Mouse (Mus musculus) embryonic facial prominence, embryonic 10.5 days (tissue): ENCODE results near the gene Tns3. TPM values are rescaled to one million over a fixed set of nuclear protein-coding genes. Genes with fewer than 3 reads are reported as not detected.

Experiments used
- DNase-seq: peaks from one replicate; pipeline ENCODE4 v3.0.0-alpha.2; 2017; ENCODE audit warnings: low spot score
- H3K27ac ChIP-seq: fragments of 300-500 bp; sonication (generic); replicated peaks from 2 replicates; pipeline ENCODE4 v1.5.1; 2016; ENCODE audit warnings: mild to moderate bottlenecking
- H3K27me3 ChIP-seq: fragments of 300-500 bp; sonication (generic); replicated peaks from 2 replicates; pipeline ENCODE4 v1.6.1; 2016; ENCODE audit warnings: low read depth, mild to moderate bottlenecking; ENCODE audit not compliant: poor library complexity, severe bottlenecking
- H3K36me3 ChIP-seq: fragments of 300-500 bp; sonication (generic); replicated peaks from 2 replicates; pipeline ENCODE4 v1.6.1; 2016; ENCODE audit warnings: mild to moderate bottlenecking, moderate library complexity
- H3K4me1 ChIP-seq: fragments of 300-500 bp; sonication (generic); 2 replicates; pipeline ENCODE4 v1.6.1; 2016
- H3K4me3 ChIP-seq: fragments of 300-500 bp; sonication (generic); 2 replicates; pipeline ENCODE4 v1.5.1; 2016; ENCODE audit warnings: mild to moderate bottlenecking, moderate library complexity
- H3K9me3 ChIP-seq: fragments of 300-500 bp; sonication (generic); 2 replicates; pipeline ENCODE4 v1.6.1; 2016; ENCODE audit warnings: mild to moderate bottlenecking
- WGBS: fragments of 180-500 bp; shearing (Covaris S2); methylation state at CpG from one replicate; pipeline ENCODE4 v1.1.7; 2016; 5-methylcytosine and 5-hydroxymethylcytosine counted together
- polyA plus RNA-seq: library from polyadenylated mRNA; unstranded; fragments of >200 nt; fragmentation: Nextera tagmentation; extraction: Ambion mirVana; gene quantifications from 2 replicates; pipeline ENCODE4 v1.2.1, GENCODE M21; 2016

Tns3 gene
- polyA plus RNA-seq, 1 experiment from 2014 or later: 23.4 TPM

- H3K4me1 ChIP-seq: no peaks in the 10 kb centered on the region
Observed at GRCm38 (mm10) chr11:8513359-8514253, 150.7 kb downstream of the Tns3 start.

GRCm38 (mm10) chr11:8510294-8510693 is 154.0 kb downstream of the Tns3 start:
- H3K36me3 ChIP-seq: peaks cover 99% of the 10 kb centered on the region
- no peak for DNase-seq

More at GRCm38 (mm10) chr11:8513359-8514253, 150.7 kb downstream of the Tns3 start:
- no peaks in the 10 kb centered on the region for H3K9me3 ChIP-seq
- no peaks in the 10 kb centered on the region for H3K27me3 ChIP-seq
- 81% methylated on average over 7 of the region's 7 CpGs for WGBS
- no peak for DNase-seq
- no peak overlapping the region for H3K27ac ChIP-seq
- no peak overlapping the region for H3K4me3 ChIP-seq
- peaks cover 99% of the 10 kb centered on the region for H3K36me3 ChIP-seq

GRCm38 (mm10) chr11:8509614-8510013 is 154.7 kb downstream of the Tns3 start:
- Histone ChIP-seq H3K27ac (no peak overlapping the region), H3K36me3 (peaks cover 99% of the 10 kb centered on the region), H3K4me3 (no peak overlapping the region), H3K4me1 (no peaks in the 10 kb centered on the region), H3K9me3 (no peaks in the 10 kb centered on the region), H3K27me3 (no peaks in the 10 kb centered on the region)
- 87% methylated on average over 7 of the region's 7 CpGs for WGBS
- DNase-seq: no peak

More at GRCm38 (mm10) chr11:8510294-8510693, 154.0 kb downstream of the Tns3 start:
- Histone ChIP-seq H3K4me1 (no peaks in the 10 kb centered on the region), H3K27ac (no peak overlapping the region), H3K27me3 (no peaks in the 10 kb centered on the region), H3K4me3 (no peak overlapping the region), H3K9me3 (no peaks in the 10 kb centered on the region)
- WGBS: 89% methylated on average over 2 of the region's 2 CpGs

- DNase-seq: peak; percentile 48
- Histone ChIP-seq H3K4me1 (peaks cover 15% of the 10 kb centered on the region), H3K27me3 (no peaks in the 10 kb centered on the region), H3K9me3 (no peaks in the 10 kb centered on the region), H3K36me3 (peaks cover 87% of the 10 kb centered on the region), H3K4me3 (no peak overlapping the region), H3K27ac (no peak overlapping the region)
- WGBS: 24% methylated on average over 11 of the region's 11 CpGs
Observed at GRCm38 (mm10) chr11:8503735-8504134, 160.6 kb downstream of the Tns3 start.

- Histone ChIP-seq H3K4me1 (peaks cover 33% of the 10 kb centered on the region), H3K4me3 (no peak overlapping the region), H3K27me3 (no peaks in the 10 kb centered on the region), H3K9me3 (no peaks in the 10 kb centered on the region), H3K36me3 (peaks cover 64% of the 10 kb centered on the region), H3K27ac (no peak overlapping the region)
- 93% methylated on average over 6 of the region's 6 CpGs for WGBS
- no peak for DNase-seq
Observed at GRCm38 (mm10) chr11:8500855-8501254, 163.5 kb downstream of the Tns3 start.

- Histone ChIP-seq H3K27me3 (no peaks in the 10 kb centered on the region), H3K9me3 (no peaks in the 10 kb centered on the region), H3K4me1 (peaks cover 19% of the 10 kb centered on the region), H3K4me3 (no peak overlapping the region), H3K36me3 (peaks cover 54% of the 10 kb centered on the region), H3K27ac (peak overlapping the region; percentile 40)
- WGBS: 85% methylated on average over 6 of the region's 6 CpGs
- no peak for DNase-seq
Observed at GRCm38 (mm10) chr11:8497136-8497535, 167.2 kb downstream of the Tns3 start.

GRCm38 (mm10) chr11:8496686-8497085 is 167.6 kb downstream of the Tns3 start:
- Histone ChIP-seq H3K4me3 (no peak overlapping the region), H3K4me1 (peaks cover 19% of the 10 kb centered on the region), H3K9me3 (no peaks in the 10 kb centered on the region), H3K27ac (peak overlapping the region; percentile 40), H3K27me3 (no peaks in the 10 kb centered on the region), H3K36me3 (peaks cover 54% of the 10 kb centered on the region)
- DNase-seq: no peak
- WGBS: 69% methylated on average over 5 of the region's 5 CpGs

GRCm38 (mm10) chr11:8495801-8496200 is 168.5 kb downstream of the Tns3 start:
- no peaks in the 10 kb centered on the region for H3K9me3 ChIP-seq
- WGBS: 91% methylated on average over 7 of the region's 7 CpGs
- no peak for DNase-seq
- H3K4me1 ChIP-seq: peaks cover 19% of the 10 kb centered on the region
- H3K36me3 ChIP-seq: peaks cover 57% of the 10 kb centered on the region
- H3K27ac ChIP-seq: no peak overlapping the region
- no peaks in the 10 kb centered on the region for H3K27me3 ChIP-seq
- H3K4me3 ChIP-seq: no peak overlapping the region

- WGBS: 86% methylated on average over 8 of the region's 8 CpGs
Observed at GRCm38 (mm10) chr11:8495036-8495435, 169.3 kb downstream of the Tns3 start.

GRCm38 (mm10) chr11:8493931-8494490 is 170.3 kb downstream of the Tns3 start:
- Histone ChIP-seq H3K27ac (no peak overlapping the region), H3K9me3 (no peaks in the 10 kb centered on the region), H3K27me3 (no peaks in the 10 kb centered on the region), H3K4me3 (no peak overlapping the region), H3K36me3 (peaks cover 55% of the 10 kb centered on the region), H3K4me1 (peaks cover 19% of the 10 kb centered on the region)
- no peak for DNase-seq
- 80% methylated on average over 8 of the region's 8 CpGs for WGBS

More at GRCm38 (mm10) chr11:8495036-8495435, 169.3 kb downstream of the Tns3 start:
- no peaks in the 10 kb centered on the region for H3K9me3 ChIP-seq
- no peak overlapping the region for H3K27ac ChIP-seq
- peaks cover 19% of the 10 kb centered on the region for H3K4me1 ChIP-seq
- peaks cover 57% of the 10 kb centered on the region for H3K36me3 ChIP-seq
- H3K4me3 ChIP-seq: no peak overlapping the region
- DNase-seq: no peak
- H3K27me3 ChIP-seq: no peaks in the 10 kb centered on the region

- WGBS: 96% methylated on average over 10 of the region's 10 CpGs
- Histone ChIP-seq H3K27me3 (no peaks in the 10 kb centered on the region), H3K4me3 (no peak overlapping the region), H3K27ac (no peak overlapping the region; the same call in 1 of the 2 replicates), H3K36me3 (peaks cover 57% of the 10 kb centered on the region), H3K9me3 (no peaks in the 10 kb centered on the region), H3K4me1 (peaks cover 14% of the 10 kb centered on the region)
- DNase-seq: no peak
Observed at GRCm38 (mm10) chr11:8492332-8492731, 172.0 kb downstream of the Tns3 start.

- Histone ChIP-seq H3K9me3 (no peaks in the 10 kb centered on the region), H3K4me1 (no peaks in the 10 kb centered on the region), H3K27me3 (no peaks in the 10 kb centered on the region), H3K36me3 (peaks cover 72% of the 10 kb centered on the region), H3K4me3 (no peak overlapping the region), H3K27ac (no peak overlapping the region)
- no peak for DNase-seq
- WGBS: 82% methylated on average over 6 of the region's 6 CpGs
Observed at GRCm38 (mm10) chr11:8488248-8488647, 176.1 kb downstream of the Tns3 start.

- Histone ChIP-seq H3K4me1 (no peaks in the 10 kb centered on the region), H3K27me3 (no peaks in the 10 kb centered on the region), H3K4me3 (no peak overlapping the region), H3K36me3 (peaks cover 57% of the 10 kb centered on the region), H3K9me3 (no peaks in the 10 kb centered on the region), H3K27ac (no peak overlapping the region)
- DNase-seq: no peak
- 87% methylated on average over 4 of the region's 4 CpGs for WGBS
Observed at GRCm38 (mm10) chr11:8486552-8486951, 177.8 kb downstream of the Tns3 start.
